Mouse (Mus musculus) naive thymus-derived CD4-positive, alpha-beta T cell, adult 2 months (primary cell): ENCODE measurements around the gene Maff.
A peak's percentile ranks its signal among the peaks of the same experiment; 100 is the strongest.

ENCODE experiments used
- DNase-seq: peaks from one replicate; pipeline ENCODE4 v3.0.0-alpha.2; 2011; ENCODE audit warnings: low read depth

The Maff gene

GRCm38 (mm10) chr15:79346051-79346793, at the start of gene Maff:
Maff (plus strand) TSS chr15:79346621.
- DNase-seq, result peak; percentile 30

DNA sequence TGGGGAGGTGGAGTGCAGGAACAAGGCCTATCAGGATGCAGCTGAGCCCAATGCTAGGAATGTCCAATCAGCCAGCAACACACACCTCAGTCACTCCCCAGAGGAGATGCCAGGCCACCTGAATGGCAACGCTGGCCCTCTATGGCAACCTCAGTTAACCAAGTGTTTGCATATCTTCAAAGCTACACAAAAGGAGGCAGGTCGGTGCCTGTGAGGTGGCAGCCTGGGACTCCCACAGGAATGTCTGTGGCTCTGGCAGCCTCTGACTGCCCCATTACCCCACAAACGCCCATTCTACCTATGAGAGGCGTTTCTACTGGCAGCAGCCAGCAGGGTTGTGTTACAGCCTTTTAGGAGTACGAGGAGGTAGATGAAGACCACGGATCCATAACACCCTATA, 47.9 kb upstream of the Maff start:
- no peak for DNase-seq

GRCm38 (mm10) chr15:79299563-79300155, 46.8 kb upstream of the Maff start:
- no peak for DNase-seq

DNA sequence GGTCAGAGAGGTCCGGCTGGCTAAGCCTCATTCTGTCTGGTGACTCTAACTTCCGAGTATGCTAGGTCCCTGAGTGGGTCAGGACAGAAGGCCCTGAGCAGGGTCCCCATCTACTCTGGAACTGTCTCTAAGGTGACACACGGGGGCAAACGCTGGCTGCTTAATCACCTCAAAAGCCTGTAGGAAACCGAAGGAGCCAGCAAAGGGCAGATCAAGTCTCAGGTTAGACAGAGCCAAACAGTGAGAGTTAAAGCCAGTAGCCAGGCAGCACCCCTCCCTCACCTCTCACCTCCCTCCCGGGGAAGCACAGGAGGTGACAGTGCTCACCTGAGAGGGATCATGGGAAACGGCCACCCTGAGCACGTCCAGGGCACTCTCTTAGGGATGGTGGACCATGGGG, 42.7 kb upstream of the Maff start:
- DNase-seq, result no peak

DNA sequence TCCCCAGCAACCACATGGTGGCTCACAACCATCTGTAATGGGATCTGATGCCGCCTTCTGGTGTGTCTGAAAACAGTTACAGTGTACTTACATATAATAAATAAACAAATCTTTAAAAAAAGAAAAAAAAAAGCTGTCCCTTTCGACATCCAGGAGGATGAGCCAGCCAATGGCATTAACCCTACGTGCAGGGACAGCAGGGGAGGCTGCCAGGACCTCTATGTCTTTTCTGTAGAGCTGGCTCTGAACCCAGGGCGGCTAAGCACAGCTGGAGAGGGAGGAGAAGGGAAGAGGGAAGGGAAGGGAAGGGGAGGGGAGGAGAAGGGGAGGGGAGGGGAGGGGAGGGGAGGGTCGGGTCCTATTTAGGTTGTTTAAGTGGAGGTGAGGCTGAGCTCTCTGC, 41.6 kb upstream of the Maff start:
- no peak for DNase-seq

GRCm38 (mm10) chr15:79306043-79306637, 40.3 kb upstream of the Maff start:
- DNase-seq, result no peak

GRCm38 (mm10) chr15:79307861-79308260, 38.6 kb upstream of the Maff start:
- DNase-seq, result no peak

- no peak for DNase-seq
Measured at GRCm38 (mm10) chr15:79313848-79314369, 32.5 kb upstream of the Maff start.

- no peak for DNase-seq
Measured at GRCm38 (mm10) chr15:79321733-79322190, 24.7 kb upstream of the Maff start.

DNA sequence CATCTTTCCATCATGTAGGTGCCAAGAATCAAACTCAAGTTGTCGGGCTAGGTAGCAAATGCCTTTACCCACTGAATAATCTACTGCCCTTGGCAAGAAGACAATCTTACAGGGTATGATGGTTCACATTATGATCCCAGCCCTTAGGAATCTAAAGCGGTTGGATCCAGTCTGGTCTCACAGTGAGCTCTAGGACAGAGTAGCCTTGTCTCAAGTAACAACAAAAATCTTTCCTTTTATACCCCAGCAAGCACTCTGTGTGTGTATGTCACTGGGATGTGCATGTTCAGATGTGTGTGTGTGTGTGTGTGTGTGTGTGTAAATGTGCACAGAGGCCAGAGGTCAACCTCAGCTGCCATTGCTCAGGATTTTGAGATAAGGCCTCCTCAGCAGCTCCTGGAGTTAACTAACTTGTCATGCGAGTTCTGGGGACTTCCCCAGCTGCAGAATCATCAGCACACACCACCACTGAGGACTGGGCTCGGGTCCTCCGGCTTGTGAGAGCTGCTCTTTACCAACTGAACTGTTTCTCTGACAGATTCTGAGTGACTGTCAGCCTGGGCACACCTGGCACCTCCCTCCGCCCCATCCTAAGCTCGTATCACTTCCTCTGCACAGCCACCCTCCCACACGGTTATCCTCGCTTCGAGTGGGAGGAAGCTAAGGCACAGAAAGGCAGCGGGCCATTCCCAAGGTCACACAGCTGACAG, 24.0 kb upstream of the Maff start:
- peak; percentile 64 for DNase-seq

DNA sequence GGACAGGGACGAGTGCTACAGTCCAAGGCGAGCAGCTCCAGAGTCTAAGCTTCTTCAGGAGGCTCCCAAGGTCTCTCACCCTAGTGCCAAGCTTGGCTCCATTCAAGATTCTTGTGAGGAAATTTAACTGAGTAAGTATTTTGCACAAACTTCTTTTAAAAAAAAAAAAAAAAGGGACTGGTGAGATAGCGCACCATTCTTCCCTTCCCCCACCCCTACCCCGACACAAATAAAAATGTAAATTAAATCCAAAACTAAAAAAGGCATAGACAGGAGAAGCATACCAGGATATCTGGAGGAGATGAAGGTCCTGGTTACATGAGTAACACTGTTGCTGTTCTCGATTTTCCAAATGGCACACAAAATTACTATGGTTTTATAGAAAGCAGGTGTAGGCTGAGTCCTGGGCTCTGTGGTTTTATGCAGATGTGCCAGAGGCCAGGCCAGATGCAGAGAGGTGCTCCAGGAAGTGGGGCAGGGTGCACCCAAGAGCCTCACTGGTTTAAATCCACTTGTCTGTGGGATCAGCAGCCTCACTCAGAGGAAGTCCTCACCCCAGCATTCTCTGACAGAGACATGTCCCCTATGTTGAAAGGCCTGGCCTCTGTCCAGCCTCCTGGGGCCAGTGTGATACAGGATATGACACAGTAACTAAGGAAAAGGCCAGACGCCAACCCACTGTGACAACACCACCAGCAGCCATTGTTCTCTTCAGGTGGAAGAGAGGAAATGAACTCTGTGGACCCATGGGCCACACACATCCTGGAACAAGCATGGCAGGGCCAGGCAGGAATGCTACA, 23.2 kb upstream of the Maff start:
- peak; percentile 71 for DNase-seq

- no peak for DNase-seq
Measured at GRCm38 (mm10) chr15:79323791-79324155, 22.6 kb upstream of the Maff start.

- DNase-seq, result peak; percentile 16
Measured at GRCm38 (mm10) chr15:79324373-79324772, 22.0 kb upstream of the Maff start.

GRCm38 (mm10) chr15:79325742-79326141, 20.7 kb upstream of the Maff start:
- DNase-seq, result no peak

DNA sequence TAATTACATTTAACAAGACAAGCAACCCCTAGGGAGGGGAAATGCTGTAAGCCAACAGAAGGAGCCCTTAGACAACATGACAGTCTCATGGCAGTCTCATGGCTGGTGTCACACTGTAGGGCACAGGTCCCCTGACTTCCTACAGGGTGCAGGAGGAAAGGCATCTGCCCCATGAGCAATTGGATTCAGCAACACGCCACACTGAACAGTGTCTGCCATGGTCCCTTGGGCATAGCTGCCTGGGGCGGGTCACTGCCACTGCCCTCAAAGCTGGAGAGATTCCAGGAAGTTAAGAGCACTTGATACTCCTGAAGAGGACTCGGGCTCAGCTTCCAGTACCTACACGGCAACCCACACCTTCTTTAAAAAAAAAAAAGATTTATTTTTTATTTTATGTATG, 20.2 kb upstream of the Maff start:
- DNase-seq, result peak; percentile 15

DNA sequence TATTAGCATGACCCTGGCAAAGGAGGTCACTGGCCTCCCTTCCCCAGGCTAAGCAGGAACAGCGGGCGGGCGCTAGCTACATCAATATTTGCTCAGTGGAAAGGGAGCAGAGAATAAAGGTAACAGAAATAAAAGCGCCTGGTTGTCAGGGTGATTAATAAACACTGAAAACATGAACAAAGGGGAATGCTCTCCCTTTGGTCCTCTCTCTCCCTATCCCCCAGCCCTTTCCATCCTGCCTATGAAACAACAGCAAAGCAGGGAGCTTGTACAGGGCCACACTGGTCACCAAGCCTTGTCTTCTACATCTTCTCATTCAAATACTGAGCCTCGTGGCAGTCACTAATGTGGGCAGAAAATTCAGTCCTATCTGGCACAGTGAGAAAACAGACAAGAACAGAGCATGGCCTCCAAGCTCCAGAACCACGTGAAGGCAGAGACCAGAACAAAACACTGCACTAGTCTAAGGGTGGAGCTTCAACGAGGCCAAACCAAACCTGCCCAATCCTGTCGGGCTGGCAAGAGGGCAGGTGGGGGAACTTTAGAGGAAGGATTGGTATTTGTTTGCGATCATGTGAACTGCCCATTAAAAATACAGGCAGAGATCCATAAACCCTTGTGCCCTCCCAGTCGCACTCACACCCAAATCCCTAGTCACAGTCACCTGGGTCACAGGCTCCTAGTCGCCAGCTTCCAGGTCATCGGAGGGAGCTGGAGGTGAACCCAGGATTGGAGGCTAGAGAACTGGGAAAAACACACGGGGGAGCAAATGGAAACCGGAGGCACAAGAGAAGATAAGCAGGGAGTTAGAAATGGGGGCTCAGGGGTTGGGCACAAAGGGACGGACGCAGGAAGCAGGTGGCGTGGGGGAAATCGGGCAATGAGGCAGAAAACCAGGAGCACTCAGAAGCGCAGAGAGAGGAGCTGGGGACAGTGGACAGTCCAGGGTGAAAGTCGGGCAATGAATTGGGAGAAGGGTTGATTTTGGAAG, 19.2 kb upstream of the Maff start:
- DNase-seq, result peak; percentile 61

GRCm38 (mm10) chr15:79328058-79328938, 18.1 kb upstream of the Maff start, which contains the start of gene Pla2g6:
Pla2g6 (minus strand) TSS chr15:79328390.
- DNase-seq, result peak; percentile 95

- peak; percentile 68 for DNase-seq
Measured at GRCm38 (mm10) chr15:79328939-79329275, 17.5 kb upstream of the Maff start.

- no peak for DNase-seq
Measured at GRCm38 (mm10) chr15:79329346-79329978, 17.0 kb upstream of the Maff start.
